Comparison of ENCODE assay signal across 8 mouse cellular contexts in the genomic region with DNA sequence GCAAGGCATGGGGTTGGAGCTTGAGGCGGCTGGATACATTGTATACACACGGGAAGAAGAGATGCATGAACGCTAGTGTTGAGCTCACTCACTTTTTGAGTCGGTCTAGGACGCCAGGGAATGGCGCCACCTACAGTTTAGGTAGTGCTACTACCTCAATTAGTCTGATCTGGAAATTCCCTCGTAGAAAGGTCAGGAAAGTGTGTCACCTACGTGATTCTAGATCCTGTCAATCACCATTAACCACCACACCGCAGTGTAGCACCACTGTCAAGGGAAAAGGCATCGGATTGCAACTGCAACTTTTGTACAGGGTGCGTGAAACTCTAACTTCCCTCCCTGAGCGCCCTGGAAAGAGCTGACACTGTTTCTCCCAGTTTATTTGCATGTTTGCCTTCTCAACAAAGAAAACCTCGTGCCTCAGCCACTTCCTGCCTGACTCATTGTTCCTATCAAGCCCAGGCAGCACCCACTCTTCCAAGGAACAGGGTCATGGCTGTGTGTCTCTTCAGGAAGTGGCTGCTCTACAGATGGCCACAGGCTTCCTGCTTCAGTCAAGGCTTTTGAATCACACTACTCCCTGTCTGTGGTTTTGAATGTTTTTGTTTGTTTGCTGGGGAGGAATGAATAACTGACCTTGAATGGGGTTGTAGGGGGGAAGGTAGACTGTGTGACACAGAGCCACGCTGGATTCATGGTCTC.
DNase-seq lines count a peak whose midpoint lies in the region; ATAC-seq lines count a peak whose summit lies in the region.

No protein-coding gene starts in this region.

- no peak overlapping the region for H3K9ac ChIP-seq in heart, embryonic 11.5 days (ENCODE audit: low read depth, low read length)
- no peak overlapping the region for H3K9ac ChIP-seq in midbrain, embryonic 15.5 days

- peak; percentile 67; the same call in 1 of the 2 replicates for ATAC-seq in heart, embryonic 11.5 days (replicated peaks; ENCODE audit: insufficient number of reproducible peaks, low FRiP score, low TSS enrichment)
- peak; percentile 80 for ATAC-seq in monocyte, adult 5-6 weeks (replicated peaks; ENCODE audit: insufficient number of reproducible peaks, low FRiP score, low TSS enrichment, poor library complexity, severe bottlenecking)
- no peak for ATAC-seq in midbrain, embryonic 15.5 days (replicated peaks)

- no peaks in the 10 kb centered on the region for H3K9me3 ChIP-seq in heart, embryonic 11.5 days (replicated peaks; ENCODE audit: control insufficient read depth, low read length)
- H3K9me3 ChIP-seq in midbrain, embryonic 15.5 days = no peaks in the 10 kb centered on the region

- no peaks in the 10 kb centered on the region for H3K4me1 ChIP-seq in heart, embryonic 11.5 days (ENCODE audit: control insufficient read depth, insufficient read depth, low read length)
- no peaks in the 10 kb centered on the region for H3K4me1 ChIP-seq in midbrain, embryonic 15.5 days

- H3K27me3 ChIP-seq in heart, embryonic 11.5 days (ENCODE audit: control insufficient read depth, insufficient read depth, low read length) = no peaks in the 10 kb centered on the region
- H3K27me3 ChIP-seq in midbrain, embryonic 15.5 days (replicated peaks) = no peaks in the 10 kb centered on the region

- DNase-seq in ovary, adult 18-20 months (ENCODE audit: low spot score) = peak; percentile 81
- no peak for DNase-seq in ovary, postnatal 10 days (ENCODE audit: low spot score)
- peak; percentile 36 for DNase-seq in adrenal gland, postnatal 25 days
- DNase-seq in kidney, postnatal 36 days = peak; percentile 58 to 67
- peak; percentile 38 to 51 for DNase-seq in thymus, postnatal 36 days

- WGBS in heart, embryonic 11.5 days (ENCODE audit: insufficient replicate concordance) = 53% methylated on average over 14 of the region's 14 CpGs
- 73% methylated on average over 14 of the region's 14 CpGs for WGBS in midbrain, embryonic 15.5 days

- no peak overlapping the region for H3K27ac ChIP-seq in heart, embryonic 11.5 days (ENCODE audit: low read depth, low read length)
- H3K27ac ChIP-seq in midbrain, embryonic 15.5 days = no peak overlapping the region

- H3K4me2 ChIP-seq in heart, embryonic 11.5 days = no peak overlapping the region
- no peak overlapping the region for H3K4me2 ChIP-seq in midbrain, embryonic 15.5 days

- no peaks in the 10 kb centered on the region for H3K36me3 ChIP-seq in heart, embryonic 11.5 days (ENCODE audit: control insufficient read depth, insufficient read depth, low read length)
- H3K36me3 ChIP-seq in midbrain, embryonic 15.5 days (replicated peaks) = no peaks in the 10 kb centered on the region

- H3K4me3 ChIP-seq in heart, embryonic 11.5 days (ENCODE audit: low read depth, low read length) = no peak overlapping the region
- H3K4me3 ChIP-seq in midbrain, embryonic 15.5 days = no peak overlapping the region
